Mouse (Mus musculus): ENCODE results near the gene Frrs1. TPM values are rescaled to one million over a fixed set of nuclear protein-coding genes. Genes with fewer than 3 reads are reported as not detected.

The Frrs1 gene
- 10 to 100 TPM; 19.8 to 20.0 TPM for polyA plus RNA-seq (2017; shearing (Covaris generic))

DNA sequence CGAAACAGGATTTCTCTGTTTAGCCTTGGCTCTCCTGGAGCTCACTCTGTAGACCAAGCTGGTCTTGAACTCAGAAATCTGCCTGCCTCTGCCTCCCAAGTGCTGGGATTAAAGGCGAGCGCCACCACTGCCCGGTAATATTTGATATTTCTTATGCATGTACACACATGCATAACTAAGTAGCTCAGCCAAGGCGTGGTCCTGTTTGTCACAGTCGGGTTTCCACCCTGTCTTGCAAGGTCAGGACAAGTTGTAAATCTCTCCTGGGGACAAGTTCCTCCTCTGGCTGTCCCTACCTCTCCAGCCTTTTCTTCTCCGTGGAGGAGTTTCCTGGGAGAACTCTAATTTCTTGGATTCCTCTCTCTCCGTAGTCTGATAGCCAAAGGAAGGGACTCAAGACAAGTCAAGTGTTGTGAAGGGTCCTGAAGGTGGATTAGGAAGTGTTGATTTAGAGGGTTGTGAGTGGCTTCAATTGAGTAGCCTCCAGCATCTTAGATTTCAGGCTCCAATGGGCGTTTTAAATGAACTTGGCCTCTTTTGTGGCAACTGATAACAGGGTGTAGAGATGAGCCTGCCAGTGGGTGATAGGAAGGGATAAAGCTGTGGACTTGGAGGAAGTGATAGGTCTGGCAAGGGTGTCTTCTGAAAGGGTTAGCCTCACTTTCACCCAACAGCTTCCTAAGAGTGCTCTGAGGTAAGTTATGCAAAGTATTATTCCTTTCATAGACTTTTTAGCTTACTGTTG lies at the start of gene Frrs1:
Gene Frrs1 (plus strand): TSS at position 524 of the 745 bp plus-strand sequence.

Other genes with a start within 250 kb of the Frrs1 start
- gene Trmt13, start 244.9 kb upstream of the Frrs1 start, polyA plus RNA-seq (2017; shearing (Covaris generic)), result 10 to 100 TPM; 33.3 to 34.6 TPM
- 100 to 1,000 TPM; 108 to 126 TPM for gene Mfsd14a, start 196.8 kb upstream of the Frrs1 start, polyA plus RNA-seq (2017; shearing (Covaris generic))
- gene Gm43191, start 178.2 kb upstream of the Frrs1 start, polyA plus RNA-seq (2017; shearing (Covaris generic)), result 1 to 10 TPM in 1 of 2 experiments, not detected in 1; 1.3 TPM
- gene Slc35a3, start 146.6 kb upstream of the Frrs1 start, polyA plus RNA-seq (2017; shearing (Covaris generic)), result 10 to 100 TPM; 19.7 to 25.4 TPM
- 10 to 100 TPM in 1 of 2 experiments, 1 to 10 TPM in 1; 5.8 to 12.9 TPM for gene Agl, start 51.3 kb upstream of the Frrs1 start, polyA plus RNA-seq (2017; shearing (Covaris generic))
- gene 4930455H04Rik, start 108.8 kb downstream of the Frrs1 start, polyA plus RNA-seq (2017; shearing (Covaris generic)), result not detected
- gene Palmd, start 109.5 kb downstream of the Frrs1 start, polyA plus RNA-seq (2017; shearing (Covaris generic)), result under 1 TPM in 1 of 2 experiments, not detected in 1; 0.23 TPM

All from inflammation-experienced regulatory T-cells (primary cell).